Mouse (Mus musculus) ovary, postnatal 10 days (tissue): ENCODE results near the gene Tent4b.

Source experiments
- DNase-seq: peaks from one replicate; pipeline ENCODE4 v3.0.0; 2022; ENCODE audit warnings: low spot score

Gene Tent4b

GRCm38 (mm10) chr8:88301589-88302437, 102.8 kb downstream of the Tent4b start:
- DNase-seq: no peak

- DNase-seq: no peak
Measured at GRCm38 (mm10) chr8:88305814-88306213, 106.8 kb downstream of the Tent4b start.

- DNase-seq: no peak
Measured at GRCm38 (mm10) chr8:88306511-88306910, 107.5 kb downstream of the Tent4b start.

- DNase-seq: no peak
Measured at GRCm38 (mm10) chr8:88307736-88308135, 108.7 kb downstream of the Tent4b start.
